Mouse (Mus musculus) megakaryocyte progenitor cell, adult 5-6 weeks (primary cell): ENCODE data around the gene Cdh5. TPM values are rescaled to one million over a fixed set of nuclear protein-coding genes. Genes with fewer than 3 reads are reported as not detected.
"Not testable (repeated sequence)": the region's sequence is repeated elsewhere in the genome, so short reads cannot be mapped to it uniquely, and the experiment has no call there.

Source experiments
- ATAC-seq: replicated peaks from 2 replicates; pipeline ENCODE4 v1.8.0; 2016; ENCODE audit warnings: mild to moderate bottlenecking, moderate TSS enrichment, inconsistent platforms; ENCODE audit not compliant: poor library complexity
- total RNA-seq, 2 experiments: library from RNA; stranded (forward) in 1 of 2; stranded (reverse) in 1 of 2; fragments of 157-497, 149-512 nt in 1 of 2; fragments of 200-1000 nt in 1 of 2; gene quantifications; 2 replicates each; pipeline versions ENCODE4 v1.2.3 to v1.2.4; 2015 to 2017

Gene Cdh5
- total RNA-seq, 2 experiments from 2014 or later = not detected

DNA sequence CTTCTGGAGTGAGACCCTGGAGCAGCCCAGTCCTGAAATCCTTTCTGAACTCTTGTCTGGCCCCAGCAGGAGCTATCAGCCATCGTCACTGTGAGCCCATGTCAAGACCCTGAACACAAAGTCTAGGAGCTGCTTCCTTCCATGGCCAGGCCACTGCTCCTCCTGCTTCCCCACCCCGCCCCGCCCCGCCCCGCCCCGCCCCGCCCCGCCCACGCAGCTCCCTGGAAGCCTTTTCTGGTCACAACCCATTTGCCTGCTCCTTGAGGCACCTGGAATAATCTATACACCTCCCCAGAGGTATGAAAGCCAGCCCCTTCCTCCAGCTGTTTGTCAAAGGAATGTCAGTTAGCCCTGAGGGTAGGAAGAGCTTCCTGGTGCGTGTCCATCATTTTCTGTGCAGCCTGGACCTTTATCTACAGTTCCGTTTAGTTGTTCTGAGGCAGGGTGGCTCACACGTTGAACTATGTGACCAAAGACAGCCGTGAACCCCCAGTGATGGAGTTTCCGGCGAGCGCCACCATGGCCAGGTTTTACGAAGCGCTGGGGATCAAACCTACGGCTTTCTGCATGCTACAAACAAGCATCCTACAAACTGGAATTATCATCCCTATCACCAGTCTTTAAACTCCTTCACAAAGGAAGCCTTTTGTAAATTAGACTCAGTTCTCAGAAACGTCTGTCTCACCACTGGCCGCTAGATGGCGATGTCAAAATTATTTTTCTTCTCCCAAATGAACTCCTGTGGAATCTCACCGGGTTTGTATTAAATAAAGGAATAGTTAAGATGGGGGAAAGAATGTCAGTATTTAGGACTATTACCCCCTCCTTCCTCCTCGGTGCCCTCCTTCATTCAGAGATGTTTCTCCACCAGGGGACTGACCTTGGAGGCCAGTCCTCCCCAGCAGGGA, 10.2 kb upstream of the Cdh5 start:
- ATAC-seq = peak; percentile 66

GRCm38 (mm10) chr8:104093336-104093735, 8.1 kb upstream of the Cdh5 start:
- ATAC-seq = no peak

GRCm38 (mm10) chr8:104095595-104095994, 5.8 kb upstream of the Cdh5 start:
- no peak for ATAC-seq

GRCm38 (mm10) chr8:104096644-104097043, 4.8 kb upstream of the Cdh5 start:
- no peak for ATAC-seq

GRCm38 (mm10) chr8:104098671-104099346, 2.6 kb upstream of the Cdh5 start:
- peak; percentile 73 for ATAC-seq

DNA sequence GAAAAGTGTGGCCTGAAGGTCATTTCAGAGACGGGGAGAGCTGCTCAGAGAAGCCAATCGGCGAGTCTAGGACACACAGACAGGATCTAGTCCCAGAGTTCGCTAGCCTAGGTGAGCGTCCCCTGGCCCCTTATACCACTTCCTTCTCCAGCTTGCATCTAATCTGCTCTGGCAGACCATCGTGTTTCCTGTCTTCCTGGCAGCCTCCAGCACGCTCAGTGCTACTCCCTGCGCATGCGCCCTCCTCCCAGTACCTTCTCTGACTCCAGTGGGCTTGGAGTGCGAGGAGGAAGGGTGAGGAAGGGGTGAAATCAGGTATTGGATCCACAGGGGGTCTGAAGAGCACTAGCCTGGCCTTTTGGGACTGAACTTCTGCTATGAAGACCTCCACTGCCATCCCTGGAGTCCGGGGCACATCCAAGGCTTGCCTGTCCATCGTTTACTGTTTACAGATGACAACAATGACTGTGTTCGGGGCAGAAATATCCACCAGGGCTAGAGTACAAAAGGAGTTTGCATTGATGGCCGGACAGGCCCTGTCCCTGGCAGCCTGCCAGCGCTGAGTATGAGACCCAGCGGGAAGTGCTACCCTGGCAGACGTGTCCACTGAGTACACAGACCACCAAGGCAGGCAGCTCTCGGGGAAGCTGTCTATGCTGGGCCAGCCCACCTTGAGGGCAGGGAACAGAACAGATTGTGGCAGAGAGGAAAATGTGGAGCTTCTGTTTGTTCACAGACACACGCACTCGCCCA, 1.9 kb upstream of the Cdh5 start:
- ATAC-seq = peak; percentile 86

- not testable (repeated sequence) for ATAC-seq
These were observed 701 bp upstream of the Cdh5 start for GRCm38 (mm10) chr8:104100724-104101123.

- no peak for ATAC-seq
These were observed 2.0 kb downstream of the Cdh5 start for GRCm38 (mm10) chr8:104103462-104103861.

DNA sequence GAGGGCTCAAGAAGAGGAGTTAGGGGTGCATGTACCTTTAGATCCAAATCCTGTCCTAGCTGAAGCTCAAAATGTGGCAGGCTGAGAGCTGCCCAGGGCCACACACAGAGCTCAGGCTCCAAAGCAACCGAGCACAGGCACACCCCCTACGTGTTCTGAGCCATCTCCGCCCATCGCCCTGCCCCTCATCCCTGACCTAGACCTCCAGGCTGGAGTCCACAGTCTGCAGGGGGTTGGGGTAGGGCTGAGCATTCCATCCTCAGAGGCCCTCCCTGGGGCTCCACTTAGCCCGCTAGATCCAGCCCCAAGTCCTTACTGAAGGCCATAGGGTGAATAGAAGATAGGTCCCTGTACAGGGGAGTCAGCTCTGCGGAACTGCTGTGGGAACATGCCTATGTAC, 4.3 kb downstream of the Cdh5 start:
- ATAC-seq = no peak

- no peak for ATAC-seq
These were observed 5.0 kb downstream of the Cdh5 start for GRCm38 (mm10) chr8:104106276-104106946.

GRCm38 (mm10) chr8:104107111-104107510, 5.7 kb downstream of the Cdh5 start:
- no peak for ATAC-seq

GRCm38 (mm10) chr8:104108048-104108447, 6.6 kb downstream of the Cdh5 start:
- ATAC-seq = no peak

- ATAC-seq = peak; percentile 93
These were observed 9.2 kb downstream of the Cdh5 start for GRCm38 (mm10) chr8:104110498-104111134.

DNA sequence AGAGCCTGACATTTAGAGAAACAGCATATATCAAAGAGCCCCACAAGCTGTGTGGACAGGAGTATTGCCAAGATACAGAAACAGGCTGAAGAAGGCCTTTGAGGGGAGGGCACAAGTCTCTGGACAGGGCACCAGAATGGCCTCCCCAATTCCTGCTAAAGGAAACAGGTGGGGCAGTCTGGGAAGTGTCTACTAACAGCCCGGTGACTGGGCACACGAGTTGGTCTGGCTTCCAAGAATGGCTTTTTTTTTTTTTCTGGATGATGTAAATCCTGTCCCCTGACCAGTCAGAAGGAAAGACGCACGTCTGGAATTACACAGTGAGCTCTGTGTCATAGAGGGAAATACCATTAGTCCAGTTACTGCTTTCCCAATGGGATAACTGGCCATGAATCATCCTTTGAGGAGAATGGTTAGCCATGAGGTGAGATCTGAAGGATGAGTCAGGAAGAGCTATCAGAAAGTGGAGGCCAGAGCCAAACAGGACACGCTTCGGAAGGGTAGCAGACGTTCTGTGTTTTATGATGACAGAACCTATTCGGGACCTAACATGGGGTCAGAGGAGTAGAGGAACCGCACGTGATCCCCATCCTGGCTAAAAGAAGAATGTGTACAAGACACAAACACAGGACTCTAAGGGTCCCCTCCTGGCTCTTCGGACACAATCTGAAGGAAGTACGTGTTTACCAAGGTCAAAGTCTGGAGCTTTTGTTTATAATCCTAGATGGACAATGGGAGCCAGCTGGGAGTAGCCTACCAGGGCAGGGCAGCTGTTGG, 20.4 kb downstream of the Cdh5 start:
- no peak for ATAC-seq

DNA sequence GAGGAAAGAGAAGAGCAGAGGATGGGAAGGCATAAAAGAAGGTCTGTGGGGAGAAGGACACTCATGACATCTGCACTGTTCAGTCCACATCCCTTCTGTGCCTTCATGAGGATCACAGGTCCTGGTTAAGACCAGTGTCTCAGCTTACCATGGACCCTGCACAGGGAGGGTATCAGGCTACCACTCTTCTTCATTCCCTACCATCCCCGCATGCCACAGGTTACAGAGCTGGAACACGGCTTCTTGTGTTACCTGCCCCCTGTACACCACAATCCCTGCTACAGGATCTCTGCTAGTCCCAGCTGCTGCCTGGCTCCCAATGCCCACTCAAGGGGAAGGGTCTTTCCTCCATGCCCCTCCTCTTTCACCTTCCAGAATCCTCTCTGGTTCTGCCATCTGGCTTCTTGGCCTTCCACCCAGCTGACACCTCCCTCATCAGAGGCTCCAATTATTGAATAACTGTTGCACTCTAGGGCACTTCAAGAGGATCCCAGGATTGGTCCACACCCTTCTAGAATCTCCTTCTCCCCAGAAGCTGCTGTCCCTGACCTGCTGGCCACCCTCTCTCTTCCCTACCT, 21.7 kb downstream of the Cdh5 start:
- no peak for ATAC-seq

GRCm38 (mm10) chr8:104124534-104124933, 23.1 kb downstream of the Cdh5 start:
- ATAC-seq = no peak

GRCm38 (mm10) chr8:104127160-104127883, 25.9 kb downstream of the Cdh5 start:
- no peak for ATAC-seq

GRCm38 (mm10) chr8:104130916-104131315, 29.5 kb downstream of the Cdh5 start:
- ATAC-seq = no peak
